Mouse (Mus musculus) liver, adult (tissue): ENCODE measurements around the gene Spats2.

Experiments used
- GATA4 ChIP-seq: IDR thresholded peaks from 2 replicates; pipeline ENCODE4 v1.6.1; 2014; ENCODE audit warnings: mild to moderate bottlenecking, low read length; ENCODE audit not compliant: insufficient replicate concordance

The Spats2 gene

GRCm38 (mm10) chr15:99259167-99259729, 133.5 kb downstream of the Spats2 start:
- no peak for TF ChIP-seq GATA4

DNA sequence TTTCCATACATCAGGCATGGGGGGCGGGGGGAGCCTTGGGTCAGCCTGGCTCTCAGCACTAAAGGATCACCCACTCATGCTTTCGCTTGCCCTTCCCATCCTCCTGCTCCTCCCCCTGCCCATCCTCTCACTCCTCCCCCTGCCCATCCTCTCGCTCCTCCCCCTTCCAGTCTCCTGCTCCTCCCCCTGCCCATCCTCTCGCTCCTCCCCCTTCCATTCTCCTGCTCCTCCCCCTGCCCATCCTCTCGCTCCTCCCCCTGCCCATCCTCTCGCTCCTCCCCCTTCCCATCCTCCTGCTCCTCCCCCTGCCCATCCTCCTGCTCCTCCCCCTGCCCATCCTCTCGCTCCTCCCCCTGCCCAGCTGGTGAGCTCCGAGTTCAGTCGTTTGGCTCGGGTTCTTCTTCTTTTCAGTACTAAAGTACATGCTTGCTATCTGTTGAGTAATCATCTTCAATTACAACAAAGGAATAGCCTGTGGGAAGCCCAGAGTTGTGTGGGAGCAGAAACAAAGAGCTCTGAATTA, 134.1 kb downstream of the Spats2 start:
- TF ChIP-seq GATA4 = no peak

GRCm38 (mm10) chr15:99262702-99263101, 137.0 kb downstream of the Spats2 start:
- no peak for TF ChIP-seq GATA4
